Mouse (Mus musculus): ENCODE measurements at regions not wholly inside any gene's neighbourhood (a gene's known extent, or its start where the extent isn't known, plus 50 kb on each side); places are given as distances from the start of the nearest gene placed in this dataset.

GRCm38 (mm10) chr10:61034056-61034455, 55.1 kb upstream of the Pcbd1 start:
- intact Hi-C loops (cut with DNase I), result no loop called here

GRCm38 (mm10) chr10:61028598-61028997, 60.5 kb upstream of the Pcbd1 start:
- intact Hi-C loops (cut with DNase I), result no loop called here
- no peak for DNase-seq

More at GRCm38 (mm10) chr10:61034056-61034455, 55.1 kb upstream of the Pcbd1 start:
- no peak for DNase-seq

DNA sequence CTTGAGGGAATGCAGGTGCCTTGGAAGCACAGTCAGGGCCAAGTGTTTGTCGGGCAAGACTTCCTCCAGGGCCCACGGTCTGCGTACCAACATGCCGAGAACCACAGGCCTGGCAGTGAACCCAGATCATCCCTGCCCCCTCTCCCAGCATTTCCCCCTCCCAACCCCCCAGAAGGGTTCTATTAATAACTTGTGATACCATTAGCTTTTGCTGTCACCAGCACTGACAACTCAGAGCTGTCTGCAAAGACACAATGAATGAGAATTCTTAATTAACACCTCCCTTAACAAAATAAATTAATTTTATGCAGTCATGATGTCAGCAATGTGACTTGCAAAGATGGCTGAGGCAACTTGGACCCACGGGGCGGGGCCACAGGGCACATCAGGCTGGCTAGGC, 61.9 kb upstream of the Pcbd1 start:
- no peak for DNase-seq
- intact Hi-C loops (cut with DNase I), result no loop called here

DNA sequence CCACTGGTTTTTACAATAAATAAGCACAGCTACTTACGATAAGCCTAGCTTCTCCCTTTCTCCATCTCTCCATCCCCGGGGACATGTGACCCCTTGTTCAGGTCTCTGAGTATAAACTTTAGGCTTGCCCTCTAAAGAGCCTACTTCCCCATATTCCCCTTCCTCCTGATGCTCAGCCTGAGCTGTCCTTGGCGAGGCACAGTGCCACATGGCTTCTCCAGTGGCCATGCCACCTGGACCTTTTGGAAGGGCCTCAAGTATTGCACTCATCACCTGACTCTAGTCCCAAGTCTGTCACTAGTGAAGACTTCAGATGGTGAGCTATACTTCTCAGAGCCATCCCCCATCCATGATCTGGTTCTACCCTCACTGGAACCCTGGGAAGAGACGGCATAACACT, 64.1 kb upstream of the Pcbd1 start:
- DNase-seq, result no peak
- intact Hi-C loops (cut with DNase I), result no loop called here

GRCm38 (mm10) chr10:61024166-61024565, 65.0 kb upstream of the Pcbd1 start:
- no peak for DNase-seq
- intact Hi-C loops (cut with DNase I), result no loop called here

DNA sequence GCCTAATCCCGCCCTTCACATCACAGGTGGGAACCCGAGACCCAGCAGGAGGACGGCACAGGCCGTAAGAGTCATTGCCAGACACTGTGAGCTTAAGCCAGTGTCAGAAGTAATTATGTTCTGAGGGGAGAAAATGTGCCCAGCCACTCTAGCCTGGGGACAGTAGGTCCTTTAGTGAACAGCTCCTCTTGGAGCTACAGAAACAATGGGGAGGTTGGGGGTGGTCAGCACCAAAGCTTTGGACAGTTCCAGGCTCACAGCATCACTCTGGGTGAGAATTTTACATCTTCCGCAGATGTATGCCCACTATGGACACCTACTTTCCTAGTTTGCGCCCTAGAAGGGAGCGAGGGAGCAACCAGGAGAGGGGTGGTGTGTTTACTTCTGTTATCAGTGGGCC, 65.7 kb upstream of the Pcbd1 start:
- DNase-seq, result no peak
- intact Hi-C loops (cut with DNase I), result no loop called here

DNA sequence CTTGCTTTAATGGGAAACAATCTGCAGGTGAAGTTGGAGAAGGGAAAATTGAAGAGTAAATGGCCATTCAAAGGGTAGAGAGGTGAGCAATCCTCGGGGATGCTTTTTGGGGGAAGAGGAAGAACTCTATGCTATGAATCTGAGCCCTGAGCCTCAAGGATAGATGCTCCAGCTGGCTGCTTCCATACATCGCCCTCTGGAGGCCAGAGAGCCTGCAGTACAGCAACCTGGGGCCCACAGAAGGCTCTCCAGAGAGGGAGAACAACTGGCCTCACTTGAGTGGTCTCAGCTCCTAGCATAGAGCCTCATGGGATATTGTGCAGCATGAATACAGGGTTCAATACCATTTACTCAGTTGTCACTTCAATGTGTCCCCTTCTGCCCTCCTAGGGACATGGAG, 69.6 kb upstream of the Pcbd1 start:
- intact Hi-C loops (cut with DNase I), result no loop called here
- no peak for DNase-seq

- intact Hi-C loops (cut with DNase I), result no loop called here
These were observed 76.9 kb upstream of the Pcbd1 start for GRCm38 (mm10) chr10:61012199-61012695.

DNA sequence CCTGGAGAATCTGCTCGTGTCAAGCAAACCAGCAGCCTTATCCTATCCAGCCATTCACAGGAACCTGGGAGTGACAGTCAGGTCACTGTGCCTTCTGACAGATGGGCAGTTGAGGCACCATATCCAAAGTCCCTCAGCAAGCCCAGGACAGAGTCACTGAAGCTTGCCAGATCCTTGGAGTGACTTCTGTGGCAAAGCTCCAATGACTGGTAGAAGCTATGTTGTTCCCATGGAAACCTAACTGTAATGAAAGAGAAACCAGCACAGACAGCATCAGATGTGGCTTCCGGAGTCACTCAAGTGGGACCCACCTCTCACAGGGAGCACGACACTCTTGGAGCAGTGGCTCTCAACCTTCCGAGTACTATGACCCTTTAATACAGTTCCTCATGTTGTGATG, 78.4 kb upstream of the Pcbd1 start:
- no peak for DNase-seq
- intact Hi-C loops (cut with DNase I), result no loop called here

More at GRCm38 (mm10) chr10:61012199-61012695, 76.9 kb upstream of the Pcbd1 start:
- no peak for DNase-seq

DNA sequence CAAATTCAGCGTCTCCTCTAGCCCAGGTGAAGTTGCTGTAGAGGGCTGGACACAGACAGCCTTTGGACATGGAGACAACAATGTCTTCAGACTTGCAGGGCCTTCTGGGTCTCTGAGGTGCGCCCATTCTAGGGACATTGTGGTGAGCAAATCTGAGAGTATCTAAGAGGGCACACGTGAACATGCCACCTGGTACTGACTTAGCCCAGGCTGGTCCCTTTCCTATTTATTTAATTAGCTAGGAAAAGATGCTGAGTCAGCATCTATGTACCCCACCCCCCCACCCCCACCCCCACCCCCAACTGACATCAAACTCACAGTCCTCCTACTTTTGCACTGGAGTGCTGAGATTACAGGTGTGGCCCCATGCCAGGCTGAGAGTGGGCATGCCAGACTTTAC, 81.7 kb upstream of the Pcbd1 start:
- intact Hi-C loops (cut with DNase I), result no loop called here
- no peak for DNase-seq

- DNase-seq, result no peak
- intact Hi-C loops (cut with DNase I), result no loop called here
These were observed 87.4 kb upstream of the Pcbd1 start for GRCm38 (mm10) chr10:61001745-61002160.

GRCm38 (mm10) chr10:60997393-60997792, 91.7 kb upstream of the Pcbd1 start:
- DNase-seq, result no peak
- intact Hi-C loops (cut with DNase I), result no loop called here

DNA sequence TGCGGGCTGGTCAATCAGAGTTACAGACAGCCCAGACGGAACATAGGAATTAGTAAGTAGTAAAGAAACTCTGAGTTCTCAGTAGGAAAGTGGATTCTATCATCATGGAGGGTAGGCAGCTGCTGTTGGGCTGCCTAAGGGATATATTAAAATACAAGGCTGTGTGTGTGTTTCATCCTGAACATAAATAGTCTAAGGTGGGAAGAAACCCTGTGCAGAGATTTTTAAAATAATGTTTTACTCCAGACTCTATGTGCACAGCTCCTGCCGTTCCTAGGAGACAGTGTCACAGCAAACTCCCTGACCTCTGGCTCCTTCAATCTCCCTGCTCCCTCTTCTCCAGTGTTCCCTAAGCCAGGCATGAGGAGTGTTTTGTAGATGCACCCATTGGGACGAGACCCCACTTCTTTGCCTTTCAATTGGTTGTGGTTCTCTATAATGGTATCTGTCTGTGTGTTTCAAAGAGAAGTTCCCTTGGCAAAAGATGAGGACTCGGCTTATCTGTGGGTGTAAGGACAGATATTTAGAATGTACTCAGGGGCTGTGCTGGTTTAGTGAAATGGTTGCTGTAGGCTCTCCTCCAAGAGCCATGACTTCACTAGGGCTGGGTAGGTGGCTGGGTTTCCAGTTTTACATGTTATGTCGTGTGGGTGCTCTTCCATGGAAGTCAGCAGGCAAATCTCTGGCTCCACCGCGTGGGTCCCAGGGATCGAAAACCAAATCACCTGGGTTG, 93.1 kb upstream of the Pcbd1 start:
- DNase-seq, result no peak
- intact Hi-C loops (cut with DNase I), result no loop called here

DNA sequence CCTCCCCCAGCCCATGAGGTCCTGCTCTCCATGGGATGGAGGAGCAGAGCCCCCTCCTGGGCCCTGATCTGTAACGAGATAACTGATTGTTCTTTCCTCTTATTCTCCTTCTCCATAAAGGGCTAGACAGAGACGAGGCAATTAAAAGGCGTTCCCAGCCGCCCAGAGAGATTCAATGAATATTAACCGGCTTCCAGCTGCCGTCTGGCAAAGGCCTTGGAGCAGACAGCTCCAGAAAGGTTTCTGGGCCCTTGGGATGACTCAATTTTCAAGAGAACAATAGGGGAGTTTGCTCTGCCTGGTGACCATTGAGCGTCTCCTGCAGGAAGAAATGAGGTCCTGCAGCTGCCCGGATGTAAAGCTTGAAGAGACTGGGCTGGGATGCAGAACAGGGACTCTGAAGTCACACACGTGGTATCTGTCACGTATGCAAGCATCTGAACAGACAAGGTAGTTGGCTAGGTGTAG, 104.0 kb upstream of the Pcbd1 start:
- DNase-seq, result peak; percentile 63
- intact Hi-C loops (cut with DNase I), result no loop called here

DNA sequence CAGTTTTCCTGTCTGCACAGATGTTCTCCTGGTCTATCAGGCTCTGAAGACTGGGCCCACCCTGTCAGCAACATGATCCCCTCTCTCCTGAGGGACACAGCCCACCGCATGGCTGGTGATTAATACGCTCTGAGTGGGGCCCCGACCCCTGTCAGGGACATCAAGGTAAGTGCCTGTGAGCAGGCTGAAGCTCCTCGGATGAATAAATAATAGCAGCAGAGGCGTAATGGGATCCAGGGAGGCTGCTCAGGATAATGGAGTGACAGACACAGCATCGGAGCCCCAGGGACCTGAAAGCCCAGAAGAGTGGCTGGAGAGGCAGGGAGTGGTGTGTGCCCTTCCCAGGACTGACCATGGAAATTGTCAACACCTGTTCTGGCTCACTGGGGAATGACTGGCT, 107.4 kb upstream of the Pcbd1 start:
- no peak for DNase-seq
- intact Hi-C loops (cut with DNase I), result no loop called here

GRCm38 (mm10) chr10:60973615-60974014, 115.5 kb upstream of the Pcbd1 start:
- no peak for DNase-seq
- intact Hi-C loops (cut with DNase I), result no loop called here

GRCm38 (mm10) chr10:60964843-60965242, 124.3 kb upstream of the Pcbd1 start:
- intact Hi-C loops (cut with DNase I), result no loop called here
- DNase-seq, result no peak

DNA sequence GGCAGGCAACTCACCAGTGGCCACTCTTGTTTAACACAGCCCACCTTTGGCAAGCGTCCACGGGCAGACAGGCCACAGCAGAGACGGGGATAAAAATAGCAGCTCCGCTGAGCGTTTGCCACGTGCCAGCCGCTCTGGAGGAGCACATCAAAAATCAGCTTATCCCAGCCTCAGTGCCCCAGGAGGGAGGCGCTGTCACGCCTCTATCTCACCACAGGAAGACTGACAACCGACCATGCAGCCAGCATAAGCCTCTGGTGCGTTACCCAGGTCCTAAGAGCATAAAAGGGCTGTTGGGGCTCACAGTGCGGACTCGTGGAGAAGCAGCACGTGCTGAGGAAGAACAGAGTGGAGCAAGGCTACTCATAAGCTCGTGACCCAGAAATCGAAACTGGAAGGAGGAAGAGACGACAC, 126.4 kb upstream of the Unc5b start:
- intact Hi-C loops (cut with DNase I), result no loop called here
- DNase-seq, result peak; percentile 83

- DNase-seq, result no peak
- intact Hi-C loops (cut with DNase I), result no loop called here
These were observed 124.1 kb upstream of the Unc5b start for GRCm38 (mm10) chr10:60955467-60955866.

DNA sequence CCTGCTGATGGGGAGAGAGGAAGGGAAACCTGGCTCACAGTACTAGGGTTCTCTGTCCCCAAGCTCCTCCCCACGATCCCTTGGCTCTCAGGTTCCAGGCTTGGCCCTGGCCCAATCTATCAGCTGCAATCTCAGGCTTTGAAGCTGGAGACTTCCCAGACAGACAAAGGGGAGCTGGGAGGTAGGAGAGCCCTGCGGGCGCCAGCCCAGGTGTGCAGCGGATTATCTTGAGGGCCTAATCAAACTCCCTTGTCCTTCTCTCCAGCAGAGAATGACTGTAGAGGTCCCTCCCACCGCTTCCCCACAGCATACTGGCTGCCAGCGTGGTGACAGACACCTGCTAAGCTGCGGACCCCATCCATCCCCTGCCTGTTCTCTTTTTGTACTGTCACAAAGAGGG, 121.1 kb upstream of the Unc5b start:
- intact Hi-C loops (cut with DNase I), result no loop called here
- DNase-seq, result no peak

DNA sequence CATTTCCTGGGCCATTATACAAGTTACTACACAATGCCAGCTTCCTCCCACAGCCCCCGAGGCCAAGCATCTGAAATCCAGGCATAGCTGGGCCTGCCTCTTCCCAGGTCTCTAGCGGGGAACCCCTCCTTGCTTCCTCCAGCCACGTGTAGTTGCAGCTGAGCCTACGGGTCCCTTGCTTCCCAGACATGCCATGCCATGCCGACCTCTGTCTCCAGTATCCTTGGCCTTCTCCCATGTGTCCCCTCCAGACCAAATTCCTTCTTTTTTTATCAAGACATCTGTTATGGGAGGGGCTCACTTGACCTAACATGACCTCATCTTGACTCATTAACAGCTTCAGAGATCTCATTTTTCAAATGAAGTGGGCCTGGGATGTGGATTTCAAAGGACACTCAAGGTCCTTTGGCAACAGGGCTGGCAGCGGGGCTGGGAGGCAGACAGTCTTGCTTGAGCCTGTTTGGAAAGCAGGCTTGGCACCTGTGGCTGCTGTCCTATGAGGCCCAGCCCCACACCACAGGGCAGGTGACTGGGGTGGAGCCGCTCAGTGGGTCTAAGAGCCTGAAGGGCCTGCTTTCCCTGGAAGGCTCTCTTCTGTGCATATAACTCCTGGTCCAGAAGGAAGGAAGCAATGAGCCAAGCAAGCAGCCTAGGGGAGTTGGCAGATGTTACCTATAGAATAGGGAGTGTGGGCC, 117.7 kb upstream of the Unc5b start:
- no peak for DNase-seq
- intact Hi-C loops (cut with DNase I), result no loop called here

DNA sequence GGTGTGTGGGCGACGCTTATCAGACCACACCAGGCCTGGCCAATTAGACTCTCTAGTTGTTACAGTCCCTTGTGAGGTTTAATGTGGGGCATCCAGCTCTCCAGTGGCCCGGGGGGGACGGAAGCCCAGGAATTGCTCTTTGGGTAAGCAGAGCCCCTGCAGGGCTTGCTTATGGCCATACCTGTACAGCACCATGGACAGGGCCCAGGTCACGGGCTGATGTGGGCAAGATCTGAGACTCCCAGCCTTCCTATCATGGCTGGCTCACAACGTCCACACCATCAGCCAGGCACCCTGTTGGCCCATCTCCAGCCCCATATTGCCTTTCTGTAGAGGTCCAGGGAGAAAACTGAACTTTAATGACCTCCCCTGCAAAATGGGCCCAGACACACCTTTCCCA, 111.7 kb upstream of the Unc5b start:
- no peak for DNase-seq
- intact Hi-C loops (cut with DNase I), result no loop called here
